11 mouse cellular contexts compared by ENCODE assay signal in the genomic region with DNA sequence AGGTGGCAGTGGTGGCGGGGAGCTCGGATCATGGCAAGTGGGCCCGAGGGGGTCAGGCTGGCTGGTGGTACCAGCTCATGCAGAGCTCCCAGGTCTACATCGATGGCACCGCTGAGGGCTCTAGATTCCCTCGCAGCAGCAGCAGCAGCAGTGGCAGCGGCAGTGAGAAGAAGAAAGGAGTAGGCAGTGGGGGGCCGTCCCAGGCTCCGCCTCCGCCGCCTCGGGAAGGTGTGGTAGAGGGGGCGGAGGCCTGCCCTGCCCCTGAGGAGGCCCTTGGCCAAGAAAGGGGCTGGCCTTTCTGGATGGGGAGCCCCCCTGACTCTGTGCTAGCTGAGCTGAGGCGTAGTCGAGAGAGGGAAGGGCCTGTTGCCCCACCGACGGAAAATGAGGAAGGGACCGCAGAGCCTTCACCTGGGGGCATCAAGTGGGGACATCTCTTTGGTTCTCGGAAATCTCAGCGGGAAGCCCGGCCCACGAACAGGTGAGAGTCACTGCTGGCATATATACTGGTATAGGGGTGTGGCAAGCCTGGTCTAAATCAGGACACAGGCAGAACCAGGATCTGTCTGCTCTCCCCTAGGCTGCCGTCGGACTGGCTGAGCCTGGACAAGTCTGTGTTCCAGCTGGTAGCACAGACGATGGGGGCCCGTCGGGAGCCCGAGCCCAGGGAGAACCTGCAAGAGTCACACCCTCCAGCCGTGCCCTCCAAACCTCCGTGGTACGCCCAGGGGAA. TPM values are rescaled to one million over a fixed set of nuclear protein-coding genes. Genes with fewer than 3 reads are reported as not detected.
DNase-seq lines count a peak whose midpoint lies in the region; ATAC-seq and TF ChIP-seq lines count a peak whose summit lies in the region.
"Had no signal": no experiment of that assay in that cellular context is flagged by ENCODE, and none has a peak within 500 bp of the region (broad histone marks: within the 10 kb centered on the region; RNA-seq: fewer than 3 reads in every experiment).

No protein-coding gene starts in this region.

- DNase-seq in gastrocnemius, adult 2 months = peak; percentile 18
- no peak for DNase-seq in gastrocnemius, adult 18-20 months (ENCODE audit: low spot score)
- DNase-seq in ovary, postnatal 36 days (ENCODE audit: low spot score) = peak; percentile 8
- no peak for DNase-seq in ovary, postnatal 10 days (ENCODE audit: low spot score)
- no peak for DNase-seq in frontal cortex, postnatal 14 days (ENCODE audit: low spot score in 2 of 2)
- no peak for DNase-seq in adrenal gland, adult (ENCODE audit: inconsistent age in 2 of 2, low spot score in 1 of 2)
- no peak for DNase-seq in gastrocnemius, adult 8-10 months (ENCODE audit: low spot score in 2 of 2)

- H3K4me2 ChIP-seq in liver, embryonic 15.5 days = peak overlapping the region; percentile 41
- H3K4me2 ChIP-seq: heart, embryonic 15.5 days had no signal

- H3K27me3 ChIP-seq in liver, embryonic 15.5 days = peaks cover 66% of the 10 kb centered on the region

- no peak for TF ChIP-seq CTCF in gastrocnemius, adult 2 months (IDR thresholded peaks at IDR 0.05)

- intact Hi-C loops in gastrocnemius, adult 2 months (cut with DNase I) = no loop called here

- no peak for ATAC-seq in liver, embryonic 15.5 days (ENCODE audit: insufficient read depth)

- H3K4me3 ChIP-seq in gastrocnemius, adult 2 months = no peak overlapping the region
- H3K4me3 ChIP-seq in liver, embryonic 15.5 days (replicated peaks) = no peak overlapping the region
- H3K4me3 ChIP-seq: heart, embryonic 15.5 days had no signal

- no peak overlapping the region for H3K27ac ChIP-seq in gastrocnemius, adult 2 months
- H3K27ac ChIP-seq in liver, embryonic 15.5 days (replicated peaks) = no peak overlapping the region
- H3K27ac ChIP-seq: heart, embryonic 15.5 days; macrophage had no signal

- H3K9ac ChIP-seq in liver, embryonic 15.5 days = no peak overlapping the region
- H3K9ac ChIP-seq: heart, embryonic 15.5 days had no signal

- H3K36me3 ChIP-seq in liver, embryonic 15.5 days (replicated peaks) = 0 out of 2 replicates have a peak, but pooled peaks cover 9% of the 10 kb centered on the region

- H3K9me3 ChIP-seq in liver, embryonic 15.5 days (replicated peaks) = no peaks in the 10 kb centered on the region
- H3K9me3 ChIP-seq: heart, embryonic 15.5 days had no signal

- WGBS in liver, embryonic 15.5 days (ENCODE audit: insufficient replicate concordance) = 17% methylated on average over 31 of the region's 31 CpGs

- H3K4me1 ChIP-seq in liver, embryonic 15.5 days (replicated peaks) = peaks cover 9% of the 10 kb centered on the region; the same call in 1 of the 2 replicates

RNA-seq across cellular contexts. Expression of gene Fam166b, which starts 3.1 kb away (rescaled TPM):
- total RNA-seq in gastrocnemius, adult 2 months (2021) = not detected
- not detected for total RNA-seq in gastrocnemius, adult 18-20 months (2021)
- polyA plus RNA-seq in liver, embryonic 15.5 days (2015; fragmentation: Nextera tagmentation; extraction: Ambion mirVana) = not detected in 2 replicates
- not detected for total RNA-seq in gastrocnemius, adult 8-10 months (2022)
- polyA plus RNA-seq: macrophage; spleen, adult 2 months had no signal

RNA-seq across cellular contexts. Expression of gene Tesk1, which starts 15.9 kb away (rescaled TPM):
- total RNA-seq in gastrocnemius, adult 2 months (2021) = 10 to 100 TPM; 55.7 to 57.8 TPM
- 10 to 100 TPM; 56.2 to 60.8 TPM for total RNA-seq in gastrocnemius, adult 18-20 months (2021)
- polyA plus RNA-seq in liver, embryonic 15.5 days (2015; fragmentation: Nextera tagmentation; extraction: Ambion mirVana) = 1.0 and 1.2 TPM in 2 replicates
- total RNA-seq in gastrocnemius, adult 8-10 months (2022) = 10 to 100 TPM; 53.4 to 69.3 (median 59.4) TPM

RNA-seq across cellular contexts. Expression of gene Cd72, which starts 28.6 kb away (rescaled TPM):
- not detected for total RNA-seq in gastrocnemius, adult 2 months (2021)
- under 1 TPM in 1 of 2 experiments, not detected in 1; 0.21 TPM for total RNA-seq in gastrocnemius, adult 18-20 months (2021)
- 0.94 and 1.4 TPM in 2 replicates for polyA plus RNA-seq in liver, embryonic 15.5 days (2015; fragmentation: Nextera tagmentation; extraction: Ambion mirVana)
- not detected for total RNA-seq in gastrocnemius, adult 8-10 months (2022)

RNA-seq across cellular contexts. Expression of gene Rusc2, which starts 44.0 kb away (rescaled TPM):
- total RNA-seq in gastrocnemius, adult 2 months (2021) = 10 to 100 TPM; 19.0 to 29.6 TPM
- 10 to 100 TPM; 28.5 to 36.3 TPM for total RNA-seq in gastrocnemius, adult 18-20 months (2021)
- polyA plus RNA-seq in liver, embryonic 15.5 days (2015; fragmentation: Nextera tagmentation; extraction: Ambion mirVana) = 1.4 and 2.8 TPM in 2 replicates
- total RNA-seq in gastrocnemius, adult 8-10 months (2022) = 10 to 100 TPM; 21.5 to 25.4 (median 23.3) TPM

RNA-seq across cellular contexts. Expression of gene Sit1, which starts 57.7 kb away (rescaled TPM):
- total RNA-seq in gastrocnemius, adult 2 months (2021) = not detected
- total RNA-seq in gastrocnemius, adult 18-20 months (2021) = not detected
- 0.07 and 0.18 TPM in 2 replicates for polyA plus RNA-seq in liver, embryonic 15.5 days (2015; fragmentation: Nextera tagmentation; extraction: Ambion mirVana)
- total RNA-seq in gastrocnemius, adult 8-10 months (2022) = not detected
- polyA plus RNA-seq: macrophage had no signal

Comparison
In these comparisons a context has a peak if more than half of its experiments do, and no peak if none do; other contexts are left out.
1. DNase-seq: peak in gastrocnemius, adult 2 months (single experiment) and ovary, postnatal 36 days (single experiment); none in gastrocnemius, adult 18-20 months (single experiment), ovary, postnatal 10 days (single experiment), frontal cortex, postnatal 14 days (0 of 2), adrenal gland, adult (0 of 2) and gastrocnemius, adult 8-10 months (0 of 2).